Mouse (Mus musculus): ENCODE results near the gene Nav2. TPM values are rescaled to one million over a fixed set of nuclear protein-coding genes. Genes with fewer than 3 reads are reported as not detected.

The Nav2 gene
- total and polyA plus RNA-seq, 3 experiments, result 1.0 TPM; not detected in 2

- H3K36me3 ChIP-seq (replicated peaks), result no peaks in the 10 kb centered on the region
- DNase-seq (ENCODE audit: low spot score) (no peak), ATAC-seq (ENCODE audit: extremely low read depth, insufficient number of reproducible peaks, low FRiP score, poor library complexity, severe bottlenecking) (no peak)
- TF ChIP-seq TAL1 (conservative IDR thresholded peaks at IDR 0.05; ENCODE audit: low read depth, low read length) (no peak), POLR2AphosphoS5 (IDR thresholded peaks at IDR 0.05; ENCODE audit: insufficient replicate concordance, low read depth, low read length) (no peak), CTCF (IDR thresholded peaks at IDR 0.05; ENCODE audit: low read depth, low read length) (no peak), GATA2 (IDR thresholded peaks at IDR 0.05; ENCODE audit: borderline replicate concordance, low read depth, low read length) (no peak), GATA1 (IDR thresholded peaks at IDR 0.05; ENCODE audit: borderline replicate concordance, low read length) (no peak)
- no peak overlapping the region for H3K4me3 ChIP-seq (ENCODE audit: low read depth, low read length)
- no peaks in the 10 kb centered on the region for H3K27me3 ChIP-seq (ENCODE audit: insufficient read depth, low read length)
- H3K4me1 ChIP-seq (ENCODE audit: insufficient read depth, low read depth, low read length), result no peaks in the 10 kb centered on the region
- H3K9me3 ChIP-seq (replicated peaks), result peaks cover 63% of the 10 kb centered on the region
These were observed 138.0 kb downstream of the Nav2 start for GRCm38 (mm10) chr7:49046347-49046989.

GRCm38 (mm10) chr7:49047336-49047735 lies 138.8 kb downstream of the Nav2 start:
- Histone ChIP-seq H3K4me1 (ENCODE audit: insufficient read depth, low read depth, low read length) (no peaks in the 10 kb centered on the region), H3K36me3 (replicated peaks) (no peaks in the 10 kb centered on the region), H3K27me3 (ENCODE audit: insufficient read depth, low read length) (no peaks in the 10 kb centered on the region), H3K4me3 (ENCODE audit: low read depth, low read length) (no peak overlapping the region), H3K9me3 (replicated peaks) (peaks cover 54% of the 10 kb centered on the region)
- DNase-seq (ENCODE audit: low spot score), result no peak
- no peak for ATAC-seq (ENCODE audit: extremely low read depth, insufficient number of reproducible peaks, low FRiP score, poor library complexity, severe bottlenecking)
- TF ChIP-seq CTCF (IDR thresholded peaks at IDR 0.05; ENCODE audit: low read depth, low read length) (no peak), TAL1 (conservative IDR thresholded peaks at IDR 0.05; ENCODE audit: low read depth, low read length) (no peak)

- TF ChIP-seq GATA1 (IDR thresholded peaks at IDR 0.05; ENCODE audit: borderline replicate concordance, low read length) (no peak), GATA2 (IDR thresholded peaks at IDR 0.05; ENCODE audit: borderline replicate concordance, low read depth, low read length) (no peak), CTCF (IDR thresholded peaks at IDR 0.05; ENCODE audit: low read depth, low read length) (no peak), TAL1 (conservative IDR thresholded peaks at IDR 0.05; ENCODE audit: low read depth, low read length) (no peak), POLR2AphosphoS5 (IDR thresholded peaks at IDR 0.05; ENCODE audit: insufficient replicate concordance, low read depth, low read length) (no peak)
- H3K4me1 ChIP-seq (ENCODE audit: insufficient read depth, low read depth, low read length), result no peaks in the 10 kb centered on the region
- H3K27me3 ChIP-seq (ENCODE audit: insufficient read depth, low read length), result no peaks in the 10 kb centered on the region
- no peak overlapping the region for H3K4me3 ChIP-seq (ENCODE audit: low read depth, low read length)
- DNase-seq (ENCODE audit: low spot score), result no peak
- H3K36me3 ChIP-seq (replicated peaks), result no peaks in the 10 kb centered on the region
- H3K9me3 ChIP-seq (replicated peaks), result peaks cover 53% of the 10 kb centered on the region
- ATAC-seq (ENCODE audit: extremely low read depth, insufficient number of reproducible peaks, low FRiP score, poor library complexity, severe bottlenecking), result no peak
These were observed 144.5 kb downstream of the Nav2 start for GRCm38 (mm10) chr7:49052871-49053618.

GRCm38 (mm10) chr7:49055273-49055672 lies 146.8 kb downstream of the Nav2 start:
- H3K4me1 ChIP-seq (ENCODE audit: insufficient read depth, low read depth, low read length), result no peaks in the 10 kb centered on the region
- H3K9me3 ChIP-seq (replicated peaks), result peaks cover 62% of the 10 kb centered on the region
- no peak overlapping the region for H3K4me3 ChIP-seq (ENCODE audit: low read depth, low read length)
- no peaks in the 10 kb centered on the region for H3K27me3 ChIP-seq (ENCODE audit: insufficient read depth, low read length)
- DNase-seq (ENCODE audit: low spot score), result no peak
- TF ChIP-seq GATA2 (IDR thresholded peaks at IDR 0.05; ENCODE audit: borderline replicate concordance, low read depth, low read length) (no peak), TAL1 (conservative IDR thresholded peaks at IDR 0.05; ENCODE audit: low read depth, low read length) (no peak), POLR2AphosphoS5 (IDR thresholded peaks at IDR 0.05; ENCODE audit: insufficient replicate concordance, low read depth, low read length) (no peak), GATA1 (IDR thresholded peaks at IDR 0.05; ENCODE audit: borderline replicate concordance, low read length) (no peak), CTCF (IDR thresholded peaks at IDR 0.05; ENCODE audit: low read depth, low read length) (no peak)
- no peaks in the 10 kb centered on the region for H3K36me3 ChIP-seq (replicated peaks)
- ATAC-seq (ENCODE audit: extremely low read depth, insufficient number of reproducible peaks, low FRiP score, poor library complexity, severe bottlenecking), result no peak

GRCm38 (mm10) chr7:49058304-49059012 lies 149.9 kb downstream of the Nav2 start:
- ATAC-seq (ENCODE audit: extremely low read depth, insufficient number of reproducible peaks, low FRiP score, poor library complexity, severe bottlenecking), result no peak
- TF ChIP-seq POLR2AphosphoS5 (IDR thresholded peaks at IDR 0.05; ENCODE audit: insufficient replicate concordance, low read depth, low read length) (no peak), CTCF (IDR thresholded peaks at IDR 0.05; ENCODE audit: low read depth, low read length) (no peak), TAL1 (conservative IDR thresholded peaks at IDR 0.05; ENCODE audit: low read depth, low read length) (no peak), GATA1 (IDR thresholded peaks at IDR 0.05; ENCODE audit: borderline replicate concordance, low read length) (no peak), GATA2 (IDR thresholded peaks at IDR 0.05; ENCODE audit: borderline replicate concordance, low read depth, low read length) (no peak)
- no peaks in the 10 kb centered on the region for H3K36me3 ChIP-seq (replicated peaks)
- H3K4me3 ChIP-seq (ENCODE audit: low read depth, low read length), result no peak overlapping the region
- H3K27me3 ChIP-seq (ENCODE audit: insufficient read depth, low read length), result no peaks in the 10 kb centered on the region
- no peaks in the 10 kb centered on the region for H3K4me1 ChIP-seq (ENCODE audit: insufficient read depth, low read depth, low read length)
- DNase-seq (ENCODE audit: low spot score), result no peak
- peaks cover 66% of the 10 kb centered on the region for H3K9me3 ChIP-seq (replicated peaks)
